Mouse (Mus musculus) layer of hippocampus, adult 9-10 months (tissue): Measurements from ENCODE around the gene Stap1.

ENCODE experiments used
- DNase-seq: peaks from one replicate; pipeline ENCODE4 v3.0.0; 2022; ENCODE audit warnings: low spot score

The Stap1 gene

GRCm38 (mm10) chr5:86128749-86129148, 57.2 kb downstream of the Stap1 start:
- DNase-seq = no peak

- no peak for DNase-seq
Measured at GRCm38 (mm10) chr5:86129828-86130227, 58.3 kb downstream of the Stap1 start.
